Mouse (Mus musculus): ENCODE results near the gene Ercc4. TPM values are rescaled to one million over a fixed set of nuclear protein-coding genes. Genes with fewer than 3 reads are reported as not detected.
"Not testable (repeated sequence)": the region's sequence is repeated elsewhere in the genome, so short reads cannot be mapped to it uniquely, and the experiment has no call there.

Gene Ercc4
- polyA plus RNA-seq (2015; fragmentation: Nextera tagmentation; extraction: Ambion mirVana): 16.2 and 17.8 TPM in 2 replicates

GRCm38 (mm10) chr16:13109156-13109989, at the start of gene Ercc4:
Gene Ercc4, plus strand, starts transcription at chr16:13109684.
- Histone ChIP-seq H3K4me1 (ENCODE audit: control insufficient read depth, insufficient read depth, low read depth, low read length) (peaks cover 10% of the 10 kb centered on the region), H3K4me2 (ENCODE audit: low read length) (peak within 1 kb of the TSS; percentile 83), H3K36me3 (ENCODE audit: control insufficient read depth, insufficient read depth, low read length) (0 out of 2 replicates have a peak, but pooled peaks cover 3% of the 10 kb centered on the region), H3K4me3 (ENCODE audit: low read length) (peak within 1 kb of the TSS; percentile 72), H3K27me3 (replicated peaks; ENCODE audit: control insufficient read depth, insufficient read depth, low read length) (no peaks in the 10 kb centered on the region), H3K9me3 (ENCODE audit: control insufficient read depth, low read length) (no peaks in the 10 kb centered on the region), H3K27ac (ENCODE audit: low read depth, low read length) (peak within 1 kb of the TSS; percentile 90), H3K9ac (ENCODE audit: low read depth, low read length) (peak within 1 kb of the TSS; percentile 96)
- peak; percentile 99 for ATAC-seq
- 1% methylated on average over 53 of the region's 53 CpGs for WGBS

GRCm38 (mm10) chr16:13061113-13061512, 48.4 kb upstream of the Ercc4 start:
- ATAC-seq: no peak

GRCm38 (mm10) chr16:13074176-13074575, 35.3 kb upstream of the Ercc4 start:
- Histone ChIP-seq H3K9ac (ENCODE audit: low read depth, low read length) (no peak overlapping the region), H3K4me3 (ENCODE audit: low read length) (no peak overlapping the region), H3K27me3 (replicated peaks; ENCODE audit: control insufficient read depth, insufficient read depth, low read length) (no peaks in the 10 kb centered on the region), H3K27ac (ENCODE audit: low read depth, low read length) (no peak overlapping the region), H3K4me1 (ENCODE audit: control insufficient read depth, insufficient read depth, low read depth, low read length) (no peaks in the 10 kb centered on the region), H3K9me3 (ENCODE audit: control insufficient read depth, low read length) (no peaks in the 10 kb centered on the region), H3K36me3 (ENCODE audit: control insufficient read depth, insufficient read depth, low read length) (no peaks in the 10 kb centered on the region), H3K4me2 (ENCODE audit: low read length) (no peak overlapping the region)
- ATAC-seq: no peak
- 77% methylated on average over 4 of the region's 4 CpGs for WGBS

More at GRCm38 (mm10) chr16:13061113-13061512, 48.4 kb upstream of the Ercc4 start:
- Histone ChIP-seq H3K27me3 (replicated peaks; ENCODE audit: control insufficient read depth, insufficient read depth, low read length) (no peaks in the 10 kb centered on the region), H3K9ac (ENCODE audit: low read depth, low read length) (no peak overlapping the region), H3K4me2 (ENCODE audit: low read length) (no peak overlapping the region; the same call in 1 of the 2 replicates), H3K27ac (ENCODE audit: low read depth, low read length) (no peak overlapping the region), H3K4me3 (ENCODE audit: low read length) (no peak overlapping the region), H3K9me3 (ENCODE audit: control insufficient read depth, low read length) (no peaks in the 10 kb centered on the region), H3K36me3 (ENCODE audit: control insufficient read depth, insufficient read depth, low read length) (no peaks in the 10 kb centered on the region), H3K4me1 (ENCODE audit: control insufficient read depth, insufficient read depth, low read depth, low read length) (no peaks in the 10 kb centered on the region)
- WGBS: 36% methylated on average over 10 of the region's 10 CpGs

DNA sequence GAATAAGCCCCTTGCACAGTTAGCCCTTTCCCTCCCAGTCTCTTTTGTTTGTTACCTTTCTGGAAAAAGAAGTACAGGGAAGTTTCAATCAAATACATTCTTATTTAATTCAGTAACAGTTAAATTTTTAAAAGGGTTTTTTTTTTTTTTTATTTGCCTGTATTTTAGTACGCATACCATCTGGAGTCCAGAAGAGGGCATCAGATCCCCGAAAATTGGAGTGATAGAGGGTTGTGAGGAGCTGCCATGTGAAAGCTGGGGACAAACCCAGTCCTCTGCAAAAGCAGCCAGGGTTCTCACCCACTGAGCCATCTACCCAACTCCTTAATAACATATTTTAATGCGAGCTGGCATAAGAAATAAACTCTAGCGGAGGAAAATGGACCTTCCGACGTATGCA, 29.3 kb upstream of the Ercc4 start:
- Histone ChIP-seq H3K4me1 (ENCODE audit: control insufficient read depth, insufficient read depth, low read depth, low read length) (no peaks in the 10 kb centered on the region), H3K4me3 (ENCODE audit: low read length) (no peak overlapping the region), H3K9ac (ENCODE audit: low read depth, low read length) (no peak overlapping the region), H3K4me2 (ENCODE audit: low read length) (no peak overlapping the region), H3K27ac (ENCODE audit: low read depth, low read length) (no peak overlapping the region), H3K27me3 (replicated peaks; ENCODE audit: control insufficient read depth, insufficient read depth, low read length) (no peaks in the 10 kb centered on the region), H3K36me3 (ENCODE audit: control insufficient read depth, insufficient read depth, low read length) (no peaks in the 10 kb centered on the region), H3K9me3 (ENCODE audit: control insufficient read depth, low read length) (no peaks in the 10 kb centered on the region)
- ATAC-seq: no peak
- WGBS: 75% methylated on average over 6 of the region's 6 CpGs

DNA sequence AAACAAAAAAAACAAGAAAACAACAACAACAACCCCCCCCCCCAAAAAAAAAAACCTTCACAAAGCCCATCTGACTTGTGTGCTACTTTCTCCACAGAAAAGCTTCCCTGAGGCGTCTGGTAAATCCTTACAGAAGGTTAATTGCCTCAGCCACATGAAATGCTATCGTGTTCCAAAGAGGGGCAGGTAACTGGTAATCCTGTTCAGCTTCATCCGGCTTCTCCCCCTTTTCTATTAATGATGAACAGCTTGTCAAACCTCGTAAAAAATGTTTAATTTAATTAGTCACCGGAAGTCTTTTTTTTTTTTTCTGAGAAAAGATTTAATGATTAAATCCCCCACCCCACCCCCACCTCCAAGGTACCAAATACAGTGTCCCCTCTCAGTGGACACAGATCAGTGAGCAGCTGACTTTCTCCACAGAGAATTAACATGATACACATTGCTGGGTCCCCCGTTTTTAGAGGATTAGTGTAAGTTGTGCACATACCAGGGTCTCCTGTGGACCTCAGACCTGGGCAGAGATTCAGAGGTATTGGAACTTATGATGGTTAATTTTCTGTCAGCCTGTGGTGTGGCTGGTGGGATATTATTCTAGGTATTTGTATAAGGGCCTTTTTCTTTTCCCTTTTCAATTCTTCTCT, 26.2 kb upstream of the Ercc4 start:
- Histone ChIP-seq H3K4me1 (ENCODE audit: control insufficient read depth, insufficient read depth, low read depth, low read length) (no peaks in the 10 kb centered on the region), H3K9me3 (ENCODE audit: control insufficient read depth, low read length) (no peaks in the 10 kb centered on the region), H3K9ac (ENCODE audit: low read depth, low read length) (no peak overlapping the region), H3K36me3 (ENCODE audit: control insufficient read depth, insufficient read depth, low read length) (no peaks in the 10 kb centered on the region), H3K4me3 (ENCODE audit: low read length) (no peak overlapping the region), H3K27me3 (replicated peaks; ENCODE audit: control insufficient read depth, insufficient read depth, low read length) (no peaks in the 10 kb centered on the region), H3K27ac (ENCODE audit: low read depth, low read length) (no peak overlapping the region), H3K4me2 (ENCODE audit: low read length) (no peak overlapping the region)
- no peak for ATAC-seq
- 70% methylated on average over 6 of the region's 6 CpGs for WGBS

- no peak overlapping the region for H3K9ac ChIP-seq (ENCODE audit: low read depth, low read length)
- 91% methylated on average over 12 of the region's 12 CpGs for WGBS
Measured at GRCm38 (mm10) chr16:13108356-13108755, 1.1 kb upstream of the Ercc4 start.

GRCm38 (mm10) chr16:13109990-13110595, 609 bp downstream of the Ercc4 start:
- ATAC-seq: peak; percentile 82
- peaks cover 10% of the 10 kb centered on the region for H3K4me1 ChIP-seq (ENCODE audit: control insufficient read depth, insufficient read depth, low read depth, low read length)
- no peaks in the 10 kb centered on the region for H3K9me3 ChIP-seq (ENCODE audit: control insufficient read depth, low read length)
- H3K36me3 ChIP-seq (ENCODE audit: control insufficient read depth, insufficient read depth, low read length): 0 out of 2 replicates have a peak, but pooled peaks cover 3% of the 10 kb centered on the region
- no peaks in the 10 kb centered on the region for H3K27me3 ChIP-seq (replicated peaks; ENCODE audit: control insufficient read depth, insufficient read depth, low read length)
- peak overlapping the region; percentile 96 for H3K9ac ChIP-seq (ENCODE audit: low read depth, low read length)
- H3K4me3 ChIP-seq (ENCODE audit: low read length): peak overlapping the region; percentile 72
- peak overlapping the region; percentile 90 for H3K27ac ChIP-seq (ENCODE audit: low read depth, low read length)
- H3K4me2 ChIP-seq (ENCODE audit: low read length): peak overlapping the region; percentile 83
- under 1% methylated on average over 31 of the region's 32 CpGs for WGBS

More at GRCm38 (mm10) chr16:13108356-13108755, 1.1 kb upstream of the Ercc4 start:
- peaks cover 10% of the 10 kb centered on the region for H3K4me1 ChIP-seq (ENCODE audit: control insufficient read depth, insufficient read depth, low read depth, low read length)
- no peaks in the 10 kb centered on the region for H3K9me3 ChIP-seq (ENCODE audit: control insufficient read depth, low read length)
- no peaks in the 10 kb centered on the region for H3K36me3 ChIP-seq (ENCODE audit: control insufficient read depth, insufficient read depth, low read length)
- no peak overlapping the region for H3K4me2 ChIP-seq (ENCODE audit: low read length)
- H3K27ac ChIP-seq (ENCODE audit: low read depth, low read length): no peak overlapping the region
- no peak overlapping the region for H3K4me3 ChIP-seq (ENCODE audit: low read length)
- ATAC-seq: no peak
- H3K27me3 ChIP-seq (replicated peaks; ENCODE audit: control insufficient read depth, insufficient read depth, low read length): no peaks in the 10 kb centered on the region

DNA sequence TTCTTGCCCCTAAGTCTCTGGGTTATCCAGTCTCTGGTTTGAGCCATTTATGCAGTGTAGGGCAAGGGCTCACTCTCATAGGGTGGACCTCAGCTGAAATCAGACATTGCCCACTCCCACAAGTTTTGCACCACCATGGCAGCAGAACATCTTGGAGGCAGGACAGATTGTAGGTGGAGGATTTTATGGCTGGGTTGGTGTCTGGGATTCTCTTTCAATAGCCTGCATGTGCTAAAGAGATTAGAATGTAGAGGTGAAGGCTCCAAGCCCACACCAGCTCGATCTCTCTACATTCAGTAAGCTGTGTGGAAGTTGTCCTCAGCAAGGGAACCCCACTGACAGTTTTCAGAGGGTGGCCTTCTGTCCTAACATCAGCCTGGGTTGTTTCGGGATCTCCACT, 5.3 kb downstream of the Ercc4 start:
- H3K4me1 ChIP-seq (ENCODE audit: control insufficient read depth, insufficient read depth, low read depth, low read length): peaks cover 7% of the 10 kb centered on the region
- no peak overlapping the region for H3K4me3 ChIP-seq (ENCODE audit: low read length)
- ATAC-seq: no peak
- no peak overlapping the region for H3K9ac ChIP-seq (ENCODE audit: low read depth, low read length)
- H3K9me3 ChIP-seq (ENCODE audit: control insufficient read depth, low read length): no peaks in the 10 kb centered on the region
- 100% methylated on average over 2 of the region's 2 CpGs for WGBS
- peaks cover 3% of the 10 kb centered on the region; the same call in 1 of the 2 replicates for H3K36me3 ChIP-seq (ENCODE audit: control insufficient read depth, insufficient read depth, low read length)
- H3K27me3 ChIP-seq (replicated peaks; ENCODE audit: control insufficient read depth, insufficient read depth, low read length): no peaks in the 10 kb centered on the region
- no peak overlapping the region for H3K4me2 ChIP-seq (ENCODE audit: low read length)
- no peak overlapping the region for H3K27ac ChIP-seq (ENCODE audit: low read depth, low read length)

DNA sequence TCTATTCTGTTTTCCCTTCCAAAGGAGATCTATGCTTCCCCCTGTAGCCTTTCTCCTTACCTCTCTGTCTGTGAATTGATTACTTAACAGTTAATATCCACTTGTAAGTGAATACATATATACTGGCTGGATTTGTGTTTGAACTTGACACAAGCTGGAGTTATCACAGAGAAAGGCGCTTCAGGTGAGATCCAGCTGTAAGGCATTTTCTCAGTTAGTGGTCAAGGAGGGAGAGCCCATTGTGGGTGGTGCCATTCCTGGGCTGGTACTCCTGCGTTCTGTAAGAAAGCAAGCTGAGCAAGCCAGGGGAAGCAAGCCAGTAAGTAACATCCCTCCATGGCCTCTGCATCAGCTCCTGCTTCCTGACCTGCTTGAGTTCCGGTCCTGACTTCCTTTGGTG, 6.0 kb downstream of the Ercc4 start:
- not testable (repeated sequence) for ATAC-seq; H3K4me3 ChIP-seq (ENCODE audit: low read length); H3K27ac ChIP-seq (ENCODE audit: low read depth, low read length); H3K27me3 ChIP-seq (replicated peaks; ENCODE audit: control insufficient read depth, insufficient read depth, low read length); H3K36me3 ChIP-seq (ENCODE audit: control insufficient read depth, insufficient read depth, low read length); H3K9me3 ChIP-seq (ENCODE audit: control insufficient read depth, low read length); H3K9ac ChIP-seq (ENCODE audit: low read depth, low read length); H3K4me1 ChIP-seq (ENCODE audit: control insufficient read depth, insufficient read depth, low read depth, low read length); H3K4me2 ChIP-seq (ENCODE audit: low read length)
- WGBS: 91% methylated on average over 3 of the region's 3 CpGs
